Mouse (Mus musculus) left cerebral cortex, postnatal 4 days (tissue): Measurements from ENCODE around the gene Ccdc194. TPM values are rescaled to one million over a fixed set of nuclear protein-coding genes. Genes with fewer than 3 reads are reported as not detected.
A peak's percentile ranks its signal among the peaks of the same experiment; 100 is the strongest.

ENCODE experiments used
- DNase-seq: peaks from one replicate; pipeline ENCODE4 v3.0.0-alpha.2; 2022
- intact Hi-C: fragments of 180-260 bp; cut with DNase I; formaldehyde crosslinking; loops from one replicate; pipeline ENCODE4 v1.15.1; 2025
- total RNA-seq, 2 experiments: library from RNA; stranded (reverse); gene quantifications; 2 replicates each; pipeline ENCODE4 v1.2.3; 2021

The Ccdc194 gene
- total RNA-seq, 2 experiments from 2014 or later = not detected

GRCm38 (mm10) chr8:71485142-71486135 lies 40.1 kb downstream of the Ccdc194 start, which contains the start of gene Ano8:
TSS of gene Ano8 (minus strand) at chr8:71485963.
- intact Hi-C loops = no loop called here

GRCm38 (mm10) chr8:71484736-71485135 lies 40.8 kb downstream of the Ccdc194 start:
- no peak for DNase-seq
- intact Hi-C loops = no loop called here

More at GRCm38 (mm10) chr8:71485142-71486135, 40.1 kb downstream of the Ccdc194 start, which contains the start of gene Ano8:
- DNase-seq = peak; percentile 90

- no peak for DNase-seq
- intact Hi-C loops = no loop called here
Measured at GRCm38 (mm10) chr8:71483932-71484331, 41.6 kb downstream of the Ccdc194 start.

- DNase-seq = no peak
- intact Hi-C loops = no loop called here
Measured at GRCm38 (mm10) chr8:71478943-71479342, 46.6 kb downstream of the Ccdc194 start.

- peak; percentile 76 for DNase-seq
- intact Hi-C loops = no loop called here
Measured at GRCm38 (mm10) chr8:71477196-71477845, 48.2 kb downstream of the Ccdc194 start.

- intact Hi-C loops = no loop called here
- DNase-seq = peak; percentile 89
Measured at GRCm38 (mm10) chr8:71476099-71476940, 49.2 kb downstream of the Ccdc194 start.

GRCm38 (mm10) chr8:71475702-71476075 lies 49.8 kb downstream of the Ccdc194 start:
- no peak for DNase-seq
- intact Hi-C loops = no loop called here

GRCm38 (mm10) chr8:71474785-71475701 lies 50.5 kb downstream of the Ccdc194 start:
- DNase-seq = no peak

GRCm38 (mm10) chr8:71474344-71474743 lies 51.2 kb downstream of the Ccdc194 start:
- intact Hi-C loops = no loop called here
- no peak for DNase-seq

More at GRCm38 (mm10) chr8:71474785-71475701, 50.5 kb downstream of the Ccdc194 start:
- intact Hi-C loops = no loop called here

- no peak for DNase-seq
- intact Hi-C loops = no loop called here
Measured at GRCm38 (mm10) chr8:71472601-71473386, 52.7 kb downstream of the Ccdc194 start.

GRCm38 (mm10) chr8:71471861-71472260 lies 53.6 kb downstream of the Ccdc194 start:
- intact Hi-C loops = no loop called here
- DNase-seq = no peak

- intact Hi-C loops = no loop called here
Measured at GRCm38 (mm10) chr8:71470913-71471255, 54.6 kb downstream of the Ccdc194 start.

GRCm38 (mm10) chr8:71470146-71470912 lies 55.2 kb downstream of the Ccdc194 start:
- DNase-seq = no peak
- intact Hi-C loops = no loop called here

More at GRCm38 (mm10) chr8:71470913-71471255, 54.6 kb downstream of the Ccdc194 start:
- no peak for DNase-seq

Other genes with a start within 250 kb of the Ccdc194 start
- 100 to 1,000 TPM; 116 to 117 TPM for gene Use1, start 158.9 kb downstream of the Ccdc194 start, total RNA-seq
- 10 to 100 TPM; 17.9 to 18.5 TPM for gene Ocel1, start 154.4 kb downstream of the Ccdc194 start, total RNA-seq
- gene Nr2f6, start 143.8 kb downstream of the Ccdc194 start, total RNA-seq = 10 to 100 TPM; 32.2 to 33.1 TPM
- gene Ushbp1, start 129.9 kb downstream of the Ccdc194 start, total RNA-seq = 1 to 10 TPM; 6.5 TPM
- gene Babam1, start 128.8 kb downstream of the Ccdc194 start, total RNA-seq = 10 to 100 TPM; 75.8 to 88.0 TPM
- 1 to 10 TPM; 2.3 to 3.2 TPM for gene Ankle1, start 119.7 kb downstream of the Ccdc194 start, total RNA-seq
- gene Abhd8, start 62.1 kb downstream of the Ccdc194 start, total RNA-seq = 100 to 1,000 TPM; 113 to 121 TPM
- gene Mrpl34, start 60.8 kb downstream of the Ccdc194 start, total RNA-seq = 10 to 100 TPM; 71.3 to 73.7 TPM
- gene Dda1, start 56.5 kb downstream of the Ccdc194 start, total RNA-seq = 100 to 1,000 TPM; 135 to 139 TPM
- 10 to 100 TPM; 88.0 to 91.9 TPM for gene Ano8, start 39.7 kb downstream of the Ccdc194 start, total RNA-seq
- gene Gtpbp3, start 37.6 kb downstream of the Ccdc194 start, total RNA-seq = 10 to 100 TPM; 23.0 to 24.1 TPM
- 1 to 10 TPM; 6.2 to 7.3 TPM for gene Plvap, start 14.0 kb downstream of the Ccdc194 start, total RNA-seq
- 1 to 10 TPM; 3.0 to 3.5 TPM for gene Bst2, start 11.7 kb upstream of the Ccdc194 start, total RNA-seq
- gene Mvb12a, start 17.2 kb upstream of the Ccdc194 start, total RNA-seq = 10 to 100 TPM; 37.4 to 40.7 TPM
- not detected for gene Tmem221, start 33.2 kb upstream of the Ccdc194 start, total RNA-seq
- gene Nxnl1, start 40.9 kb upstream of the Ccdc194 start, total RNA-seq = not detected
- gene Slc27a1, start 43.2 kb upstream of the Ccdc194 start, total RNA-seq = 10 to 100 TPM; 60.5 to 71.1 TPM
- gene Pgls, start 66.5 kb upstream of the Ccdc194 start, total RNA-seq = 10 to 100 TPM; 85.7 to 97.3 TPM
- 1 to 10 TPM; 7.9 to 8.0 TPM for gene Fam129c, start 71.9 kb upstream of the Ccdc194 start, total RNA-seq
- gene Colgalt1, start 85.3 kb upstream of the Ccdc194 start, total RNA-seq = 10 to 100 TPM; 88.2 to 88.6 TPM
- gene Unc13a, start 146.0 kb upstream of the Ccdc194 start, total RNA-seq = 100 to 1,000 TPM; 204 to 221 TPM
- gene Jak3, start 150.6 kb upstream of the Ccdc194 start, total RNA-seq = 1 to 10 TPM; 4.5 to 5.5 TPM
- gene Insl3, start 163.5 kb upstream of the Ccdc194 start, total RNA-seq = 1 to 10 TPM in 1 of 2 experiments, under 1 TPM in 1; 0.70 to 1.6 TPM
- under 1 TPM; 0.22 to 0.36 TPM for gene B3gnt3, start 176.1 kb upstream of the Ccdc194 start, total RNA-seq
- 100 to 1,000 TPM; 153 to 162 TPM for gene Fcho1, start 200.0 kb upstream of the Ccdc194 start, total RNA-seq